Mouse (Mus musculus): ENCODE data around the gene H2afv.
"Not testable (repeated sequence)": the region's sequence is repeated elsewhere in the genome, so short reads cannot be mapped to it uniquely, and the experiment has no call there.

H2afv gene

GRCm38 (mm10) chr11:6465122-6465521, 20.9 kb upstream of the H2afv start:
- DNase-seq: peak; percentile 62

GRCm38 (mm10) chr11:6463159-6463837, 19.1 kb upstream of the H2afv start:
- no peak for DNase-seq

DNA sequence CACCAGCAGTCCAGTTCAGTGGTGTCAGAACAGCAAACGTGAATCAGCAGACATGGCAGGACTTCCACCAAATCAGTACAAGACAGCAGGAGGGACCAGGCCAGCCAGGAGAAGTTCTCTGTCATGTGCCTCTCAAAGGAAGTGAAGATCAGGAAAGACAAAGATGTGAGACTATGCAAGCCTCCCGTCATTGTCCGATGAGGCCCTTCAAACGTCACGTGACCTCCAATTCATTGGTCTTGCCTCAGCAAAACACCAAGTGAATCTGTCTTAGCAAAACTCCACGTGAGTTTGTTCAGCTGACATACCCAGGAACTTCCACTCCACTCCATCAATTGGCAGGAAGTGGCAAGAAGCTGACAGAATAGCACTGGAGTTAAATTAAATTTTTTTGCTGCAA, 11.8 kb upstream of the H2afv start:
- no peak for DNase-seq

- DNase-seq: not testable (repeated sequence)
Observed at GRCm38 (mm10) chr11:6448155-6448554, 3.9 kb upstream of the H2afv start.

- DNase-seq: no peak
Observed at GRCm38 (mm10) chr11:6447493-6447892, 3.2 kb upstream of the H2afv start.

GRCm38 (mm10) chr11:6445951-6446350, 1.7 kb upstream of the H2afv start:
- DNase-seq: no peak

- no peak for DNase-seq
Observed at GRCm38 (mm10) chr11:6445441-6445840, 1.2 kb upstream of the H2afv start.

DNA sequence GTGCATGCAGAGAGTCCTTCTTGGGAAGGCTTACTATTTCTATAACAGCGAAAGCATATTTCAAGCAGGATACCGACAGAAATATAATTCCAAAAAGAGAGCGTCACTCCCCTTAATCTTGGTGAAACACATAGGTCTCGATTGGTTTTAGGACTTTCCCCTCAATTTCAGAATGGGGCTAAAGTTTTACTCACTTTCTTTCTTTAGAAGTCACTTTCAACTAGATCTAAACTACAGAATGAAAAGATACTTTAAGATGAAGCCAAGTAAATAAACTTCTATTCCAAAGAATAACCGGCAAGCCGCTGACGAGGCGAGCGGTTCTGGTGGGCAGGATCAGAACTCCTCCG, 541 bp downstream of the H2afv start:
- no peak for DNase-seq

- no peak for DNase-seq
Observed at GRCm38 (mm10) chr11:6443102-6443501, 1.1 kb downstream of the H2afv start.

GRCm38 (mm10) chr11:6442566-6442965, 1.7 kb downstream of the H2afv start:
- DNase-seq: peak; percentile 65

DNA sequence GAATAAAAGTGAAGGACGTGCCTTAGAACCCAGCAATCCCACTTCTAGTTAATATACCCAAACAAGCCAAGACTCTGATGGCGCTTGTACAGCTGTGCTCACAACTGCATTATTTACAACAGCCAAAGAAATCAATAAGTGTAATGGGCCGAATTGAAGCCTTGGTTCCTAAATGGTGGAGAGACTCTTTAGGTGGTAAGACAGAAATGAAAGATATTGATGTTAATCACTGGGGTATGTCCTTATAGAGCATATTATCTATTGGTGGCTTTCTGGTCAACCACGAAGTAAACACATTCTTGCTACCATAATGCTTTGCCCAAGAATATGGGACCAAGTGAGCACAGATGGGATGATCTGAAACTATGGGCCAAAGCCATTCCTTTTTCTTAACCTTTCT, 4.1 kb downstream of the H2afv start:
- no peak for DNase-seq

DNA sequence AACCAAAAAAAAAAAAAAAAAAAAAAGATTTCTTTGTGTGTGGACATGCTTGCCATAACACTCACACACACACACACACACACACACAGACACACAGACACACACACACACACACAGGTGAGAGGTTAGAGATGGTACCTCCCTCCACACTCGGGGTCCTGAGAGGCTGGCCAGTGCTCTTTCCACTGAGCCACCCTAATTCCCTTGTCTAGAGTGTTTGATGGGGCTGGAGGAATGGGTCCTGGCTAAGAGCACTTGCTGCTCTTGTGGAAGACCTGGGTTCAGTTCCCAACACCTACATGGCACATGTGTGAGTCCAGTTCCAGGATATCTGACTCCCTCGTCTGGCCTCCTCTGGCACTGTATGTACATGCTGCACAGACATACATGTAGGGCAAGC, 6.6 kb downstream of the H2afv start:
- no peak for DNase-seq

DNA sequence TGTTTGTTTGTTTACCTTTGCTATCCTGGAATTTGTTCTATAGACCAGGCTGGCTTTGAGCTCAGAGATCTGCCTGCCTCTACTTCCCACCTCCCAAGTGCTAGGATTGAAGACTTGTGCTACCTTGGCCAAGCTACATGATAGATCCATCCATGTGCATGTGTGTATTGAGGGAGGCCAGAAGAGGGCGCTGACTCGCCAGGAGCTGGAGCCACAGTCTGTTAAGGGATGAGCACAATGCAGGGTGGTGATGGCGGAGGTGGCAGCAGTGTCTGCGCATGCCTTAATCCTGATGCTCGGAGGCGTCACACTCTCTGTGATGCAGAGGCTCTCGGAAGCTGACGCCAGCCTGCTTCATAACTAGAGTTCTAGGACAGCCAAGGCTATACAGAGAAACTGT, 7.8 kb downstream of the H2afv start:
- peak; percentile 60 for DNase-seq

GRCm38 (mm10) chr11:6430186-6430585, 14.1 kb downstream of the H2afv start:
- no peak for DNase-seq

- no peak for DNase-seq
Observed at GRCm38 (mm10) chr11:6420722-6421350, 23.4 kb downstream of the H2afv start.

DNA sequence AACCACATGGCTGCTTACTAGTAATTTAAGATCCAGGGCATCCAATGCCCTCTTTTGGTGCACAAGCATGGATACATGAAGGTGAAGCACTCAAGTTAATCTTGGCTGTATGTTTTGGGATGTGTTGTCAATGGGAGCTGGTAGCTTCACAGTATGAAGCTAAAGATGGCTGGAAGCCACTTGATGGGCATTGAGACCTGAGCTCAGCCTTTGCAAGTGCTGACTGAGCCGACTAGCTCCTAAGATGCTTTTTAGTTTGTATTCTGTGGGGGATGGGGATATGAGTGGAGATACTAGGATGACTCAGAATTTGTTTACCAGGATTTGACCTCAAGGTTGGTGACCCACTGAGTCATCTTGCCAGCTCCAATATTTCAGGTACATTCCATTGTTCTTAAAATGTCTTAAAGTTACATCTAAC, 23.9 kb downstream of the H2afv start:
- no peak for DNase-seq

DNA sequence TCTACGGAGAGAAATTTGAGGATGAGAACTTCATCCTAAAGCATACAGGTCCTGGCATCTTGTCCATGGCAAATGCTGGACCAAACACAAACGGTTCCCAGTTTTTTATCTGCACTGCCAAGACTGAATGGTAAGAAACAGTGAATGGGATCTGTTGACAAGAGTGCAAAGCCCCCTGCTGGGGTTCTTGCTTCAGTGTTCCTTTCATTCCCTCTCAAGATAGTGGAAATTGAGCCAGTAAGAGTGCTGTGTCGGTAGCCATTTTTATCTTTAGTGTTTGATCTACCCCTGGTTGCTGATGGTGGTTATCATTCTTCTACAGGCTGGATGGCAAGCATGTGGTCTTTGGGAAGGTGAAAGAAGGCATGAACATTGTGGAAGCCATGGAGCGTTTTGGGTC, 25.1 kb downstream of the H2afv start:
- not testable (repeated sequence) for DNase-seq

DNA sequence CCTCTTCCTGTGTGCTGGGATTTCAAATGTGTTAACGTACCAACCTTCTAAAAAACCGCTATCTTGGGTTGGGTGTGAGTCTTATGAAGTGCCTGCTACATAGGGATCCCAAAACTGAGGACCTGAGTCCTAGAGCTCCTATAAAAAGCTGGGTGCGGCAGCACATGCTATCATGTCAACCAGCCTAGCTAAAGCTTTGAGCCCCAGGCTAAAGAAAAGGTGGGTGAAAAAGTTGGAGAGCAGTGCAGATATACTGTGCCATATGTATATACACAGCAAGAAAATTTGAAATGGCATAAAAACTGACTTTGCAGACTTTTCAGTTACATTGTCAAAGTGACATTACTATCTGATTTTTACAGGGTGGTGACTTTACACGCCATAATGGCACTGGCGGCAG, 25.5 kb downstream of the H2afv start:
- no peak for DNase-seq

DNA sequence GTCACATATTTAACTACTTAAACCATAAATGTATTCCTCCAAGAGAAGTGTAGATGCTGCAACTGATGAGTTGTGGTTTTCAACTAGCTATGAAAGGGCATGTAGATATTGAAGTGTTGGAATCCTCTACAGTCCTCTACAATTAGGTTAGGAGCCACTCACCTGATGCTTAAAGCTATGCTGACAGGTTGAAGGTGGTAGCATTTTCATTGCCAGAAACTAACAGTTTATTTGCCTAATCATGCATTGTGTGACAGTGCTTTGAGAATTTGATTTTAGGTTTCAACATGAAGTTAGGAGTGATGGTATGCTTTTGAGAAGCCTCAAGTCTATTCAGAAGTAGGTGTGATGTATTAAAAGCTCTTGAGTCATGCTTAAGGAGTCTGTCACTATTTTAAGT, 26.8 kb downstream of the H2afv start:
- DNase-seq: no peak

GRCm38 (mm10) chr11:6417069-6417468, 27.2 kb downstream of the H2afv start:
- no peak for DNase-seq

DNA sequence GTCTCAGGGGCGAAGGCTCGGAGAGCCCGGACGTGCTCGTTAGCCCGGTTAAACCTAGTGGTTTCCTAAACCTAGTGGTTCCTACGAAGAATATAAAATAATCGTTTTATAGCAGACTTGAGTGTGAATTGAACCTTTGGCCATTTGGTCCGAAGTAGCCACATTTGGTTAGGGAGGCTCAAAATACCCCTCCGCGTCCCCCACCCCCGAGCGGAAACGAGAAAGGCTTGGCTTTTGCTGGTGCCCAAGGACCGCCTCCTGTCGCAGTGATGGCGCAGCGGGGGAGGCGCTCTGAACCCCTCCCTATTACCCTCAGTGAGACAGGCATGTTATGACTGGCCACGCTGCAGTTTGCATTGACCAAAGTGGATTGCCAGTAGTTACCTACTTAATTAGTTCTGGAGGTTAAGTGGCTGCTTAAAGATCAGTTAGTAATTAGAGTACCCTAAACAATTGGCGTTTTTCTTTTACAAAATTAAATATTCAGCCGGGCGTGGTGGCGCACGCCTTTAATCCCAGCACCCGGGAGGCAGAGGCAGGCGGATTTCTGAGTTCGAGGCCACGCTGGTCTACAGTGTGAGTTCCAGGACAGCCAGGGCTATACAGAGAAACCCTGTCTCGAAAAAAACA, 27.7 kb downstream of the H2afv start:
- DNase-seq: peak; percentile 85

DNA sequence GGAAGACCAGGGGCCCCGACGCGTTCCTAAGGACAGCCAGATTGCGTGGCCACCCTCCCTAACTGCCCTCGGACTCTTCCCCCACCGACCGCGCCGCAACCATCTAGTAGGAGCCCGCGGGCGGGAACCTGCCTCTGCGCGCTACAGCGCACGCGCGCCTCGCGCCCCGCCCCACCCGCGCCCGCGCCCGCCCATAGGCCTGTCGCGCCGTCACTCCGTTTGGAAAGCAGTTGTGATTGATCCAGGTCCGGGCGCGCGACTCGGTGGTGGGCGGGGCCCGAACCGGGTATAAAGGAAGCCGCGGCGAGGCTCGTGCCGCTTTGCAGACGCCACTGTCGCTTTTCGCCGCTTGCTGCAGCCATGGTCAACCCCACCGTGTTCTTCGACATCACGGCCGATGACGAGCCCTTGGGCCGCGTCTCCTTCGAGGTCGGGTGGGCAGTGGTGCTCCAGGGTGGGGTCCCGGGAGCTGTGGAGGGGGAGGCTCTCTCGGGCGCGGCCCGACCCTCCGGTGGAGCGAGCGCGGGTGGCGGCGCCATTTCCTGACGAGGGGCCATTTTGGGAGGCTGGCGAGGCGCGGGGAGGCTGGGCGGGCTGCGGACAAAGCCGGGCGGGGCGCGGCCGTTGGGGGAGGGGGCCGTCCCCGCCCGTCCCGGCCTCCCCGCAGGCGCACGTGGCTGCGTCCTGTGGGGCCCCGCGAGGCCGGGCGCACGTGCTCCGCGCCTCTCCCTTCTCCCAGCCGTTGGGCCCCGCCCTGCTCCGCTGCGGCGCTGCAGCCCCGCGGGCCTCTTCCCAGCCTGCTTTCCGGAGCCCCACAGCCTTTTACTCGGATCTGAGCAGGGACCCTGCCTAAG, 28.5 kb downstream of the H2afv start:
- DNase-seq: peak; percentile 99

DNA sequence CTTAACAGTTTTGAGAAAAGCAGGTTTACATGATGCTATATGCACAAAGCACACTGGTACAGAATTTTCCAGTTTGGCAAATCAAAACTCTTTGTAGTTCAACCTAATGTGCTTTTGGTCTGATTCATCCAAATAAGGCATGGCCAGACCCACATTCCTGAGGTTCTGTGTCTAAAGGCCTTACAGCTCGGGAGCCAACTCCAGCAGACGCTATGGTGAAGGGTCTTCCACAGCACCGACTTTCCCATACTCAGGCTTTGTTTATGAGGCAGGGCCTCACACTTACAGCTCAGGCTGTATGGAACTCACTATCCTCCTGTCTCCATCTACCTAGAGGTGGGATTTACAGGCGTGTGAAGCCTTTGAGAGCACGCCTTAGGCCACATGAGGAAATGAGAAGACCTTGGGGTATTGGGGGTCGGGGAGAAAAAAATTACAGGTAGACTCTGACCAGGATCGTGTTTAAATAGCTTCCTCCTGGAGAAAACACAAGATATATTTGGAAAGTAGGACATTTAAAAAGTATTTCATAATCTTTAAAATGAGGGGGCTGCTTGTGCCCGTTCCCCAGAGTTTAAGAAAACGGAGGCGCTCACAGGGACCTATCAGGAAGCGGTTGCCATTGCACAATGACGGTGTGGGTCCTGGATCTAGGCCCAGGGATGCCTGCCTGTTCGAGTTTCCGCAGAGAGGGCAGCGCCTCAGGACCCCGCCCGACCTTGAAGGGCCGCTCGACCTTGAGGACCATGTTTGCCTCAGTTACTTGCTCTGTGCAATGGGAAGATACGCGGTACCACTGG, 29.3 kb downstream of the H2afv start, which contains the start of gene Ppia:
TSS of gene Ppia (plus strand) at position 693 of the 800 bp plus-strand sequence.
- peak; percentile 44 for DNase-seq
